Mouse (Mus musculus) MEL (cell line): Measurements from ENCODE around the gene Lipt2. TPM values are rescaled to one million over a fixed set of nuclear protein-coding genes. Genes with fewer than 3 reads are reported as not detected.

ENCODE experiments used
- DNase-seq: peaks from one replicate; pipeline ENCODE4 v3.0.0; 2011; ENCODE audit warnings: low read depth, low spot score
- H3K27ac ChIP-seq: 2 replicates; pipeline ENCODE4 v1.5.1; 2012; ENCODE audit warnings: low read depth, mild to moderate bottlenecking, control low read depth, low read length, moderate library complexity; ENCODE audit not compliant: control insufficient read depth
- H3K27me3 ChIP-seq, 2 experiments: fragments of 150-350 bp in 1 of 2; sonication (generic) in 1 of 2; 2 replicates each; pipeline ENCODE4 v1.6.1; 2012; ENCODE audit warnings: low read length in 2 of 2, mild to moderate bottlenecking in 2 of 2, improper control_type of control experiment in 1 of 2, moderate library complexity in 1 of 2; ENCODE audit not compliant: insufficient read depth in 2 of 2, control insufficient read depth in 1 of 2
- H3K36me3 ChIP-seq, 2 experiments: 2 replicates each; pipeline ENCODE4 v1.6.1; 2012 to 2014; ENCODE audit warnings: low read length in 2 of 2, improper control_type of control experiment in 1 of 2, inconsistent platforms in 1 of 2, mild to moderate bottlenecking in 1 of 2; ENCODE audit not compliant: insufficient read depth in 2 of 2, control insufficient read depth in 1 of 2
- H3K4me1 ChIP-seq, 2 experiments: fragments of 150-350 bp in 1 of 2; sonication (generic) in 1 of 2; 2 replicates each; pipeline ENCODE4 v1.6.1; 2012; ENCODE audit warnings: low read length in 2 of 2, improper control_type of control experiment in 1 of 2, mild to moderate bottlenecking in 1 of 2; ENCODE audit not compliant: insufficient read depth in 2 of 2, control insufficient read depth in 1 of 2
- H3K4me3 ChIP-seq, 2 experiments: fragments of 150-350 bp in 1 of 2; sonication (generic) in 1 of 2; 2 replicates each; pipeline ENCODE4 v1.5.1; 2012; ENCODE audit warnings: low read depth in 2 of 2, low read length in 2 of 2, mild to moderate bottlenecking in 2 of 2, moderate library complexity in 2 of 2, control low read depth in 1 of 2, improper control_type of control experiment in 1 of 2; ENCODE audit not compliant: control insufficient read depth in 1 of 2, insufficient read depth in 1 of 2
- H3K79me2 ChIP-seq: 2 replicates; pipeline ENCODE4 v1.6.1; 2012; ENCODE audit warnings: mild to moderate bottlenecking, low read length, moderate library complexity; ENCODE audit not compliant: control insufficient read depth, poor library complexity, insufficient read depth
- H3K9ac ChIP-seq: 2 replicates; pipeline ENCODE4 v1.6.1; 2012; ENCODE audit warnings: low read depth, mild to moderate bottlenecking, control low read depth, low read length, moderate library complexity; ENCODE audit not compliant: control insufficient read depth, poor library complexity, severe bottlenecking
- H3K9me3 ChIP-seq: fragments of 150-350 bp; sonication (generic); replicated peaks from 2 replicates; pipeline ENCODE4 v1.6.1; 2012; ENCODE audit warnings: mild to moderate bottlenecking, low read length, improper control_type of control experiment, moderate library complexity; ENCODE audit not compliant: insufficient read depth
- CHD1 ChIP-seq: IDR thresholded peaks from 2 replicates; pipeline ENCODE4 v1.6.1; 2012; ENCODE audit warnings: low read depth, mild to moderate bottlenecking, inconsistent platforms, low read length, improper control_type of control experiment
- CHD2 ChIP-seq: IDR thresholded peaks from 2 replicates; pipeline ENCODE4 v1.6.1; 2011; ENCODE audit warnings: low read length, improper control_type of control experiment
- CTCF ChIP-seq, 3 experiments: IDR thresholded peaks in 2 of 3; conservative IDR thresholded peaks in 1 of 3; 2 replicates each; pipeline ENCODE4 v1.5.1; 2011 to 2012; ENCODE audit warnings: low read length in 3 of 3, low read depth in 2 of 3, mild to moderate bottlenecking in 2 of 3, improper control_type of control experiment in 1 of 3, inconsistent platforms in 1 of 3, mixed read lengths in 1 of 3, moderate library complexity in 1 of 3; ENCODE audit not compliant: control insufficient read depth in 1 of 3, insufficient read depth in 1 of 3, poor library complexity in 1 of 3, severe bottlenecking in 1 of 3
- EP300 ChIP-seq, 2 experiments: IDR thresholded peaks; 2 replicates each; pipeline ENCODE4 v1.6.1; 2011; ENCODE audit warnings: improper control_type of control experiment in 2 of 2, low read length in 2 of 2, low read depth in 1 of 2, mild to moderate bottlenecking in 1 of 2
- GABPA ChIP-seq: IDR thresholded peaks from 2 replicates; pipeline ENCODE4 v1.6.1; 2012; ENCODE audit warnings: low read depth, mild to moderate bottlenecking, inconsistent platforms, low read length, improper control_type of control experiment, moderate library complexity
- GATA1 ChIP-seq: IDR thresholded peaks from 2 replicates; pipeline ENCODE4 v1.6.1; 2011; ENCODE audit warnings: low read depth, low read length, improper control_type of control experiment
- JUND ChIP-seq: IDR thresholded peaks from 2 replicates; pipeline ENCODE4 v1.6.1; 2011; ENCODE audit warnings: low read depth, mild to moderate bottlenecking, improper control_type of control experiment, low read length
- KAT2A ChIP-seq: conservative IDR thresholded peaks from 2 replicates; pipeline ENCODE4 v1.6.1; 2012; ENCODE audit warnings: low read depth, low read length, improper control_type of control experiment, inconsistent platforms
- MAFK ChIP-seq: IDR thresholded peaks from 2 replicates; pipeline ENCODE4 v1.6.1; 2011; ENCODE audit warnings: low read depth, mild to moderate bottlenecking, low read length, improper control_type of control experiment, borderline replicate concordance
- MAX ChIP-seq: IDR thresholded peaks from 2 replicates; pipeline ENCODE4 v1.6.1; 2011; ENCODE audit warnings: low read length, improper control_type of control experiment
- MXI1 ChIP-seq: IDR thresholded peaks from 2 replicates; pipeline ENCODE4 v1.6.1; 2011; ENCODE audit warnings: mild to moderate bottlenecking, low read depth, low read length, improper control_type of control experiment
- POLR2AphosphoS2 ChIP-seq: IDR thresholded peaks from 2 replicates; pipeline ENCODE4 v1.6.1; 2011; ENCODE audit warnings: low read length, improper control_type of control experiment
- RCOR1 ChIP-seq: IDR thresholded peaks from 2 replicates; pipeline ENCODE4 v1.6.1; 2012; ENCODE audit warnings: low read depth, mild to moderate bottlenecking, inconsistent platforms, low read length, improper control_type of control experiment
- TBP ChIP-seq: IDR thresholded peaks from 2 replicates; pipeline ENCODE4 v1.8.0; 2011; ENCODE audit warnings: low read depth, low read length, improper control_type of control experiment
- TCF12 ChIP-seq: IDR thresholded peaks from 2 replicates; pipeline ENCODE4 v1.6.1; 2014; ENCODE audit warnings: low read depth, mild to moderate bottlenecking, inconsistent platforms, low read length, improper control_type of control experiment, moderate library complexity
- USF1 ChIP-seq: IDR thresholded peaks from 2 replicates; pipeline ENCODE4 v1.6.1; 2014; ENCODE audit warnings: low read depth, mild to moderate bottlenecking, inconsistent platforms, low read length, improper control_type of control experiment, moderate library complexity
- ZC3H11A ChIP-seq: IDR thresholded peaks from 2 replicates; pipeline ENCODE4 v1.6.1; 2012; ENCODE audit warnings: low read depth, mild to moderate bottlenecking, inconsistent platforms, low read length, improper control_type of control experiment
- ZNF384 ChIP-seq: IDR thresholded peaks from 2 replicates; pipeline ENCODE4 v1.6.1; 2012; ENCODE audit warnings: low read depth, mild to moderate bottlenecking, inconsistent platforms, low read length, improper control_type of control experiment
- polyA plus RNA-seq, 2 experiments: library from polyadenylated mRNA; stranded (reverse) in 1 of 2; unstranded in 1 of 2; fragments of >175 nt in 1 of 2; fragments of >200 nt in 1 of 2; gene quantifications; 2 replicates each; pipeline versions ENCODE4 v1.2.1 to v1.2.4; 2012; ENCODE audit warnings: low replicate concordance in 2 of 2, low read depth in 1 of 2; ENCODE audit not compliant: insufficient read length in 2 of 2, insufficient read depth in 1 of 2, missing spikeins in 1 of 2
- total RNA-seq: library from RNA; depleted of rRNA; stranded (reverse); fragments of 300-350 nt; gene quantifications from 2 replicates; pipeline ENCODE4 v1.2.3, GENCODE M21; 2012

Lipt2 gene
- total and polyA plus RNA-seq, 3 experiments: 8.1 to 10.3 TPM; not detected in 1

DNA sequence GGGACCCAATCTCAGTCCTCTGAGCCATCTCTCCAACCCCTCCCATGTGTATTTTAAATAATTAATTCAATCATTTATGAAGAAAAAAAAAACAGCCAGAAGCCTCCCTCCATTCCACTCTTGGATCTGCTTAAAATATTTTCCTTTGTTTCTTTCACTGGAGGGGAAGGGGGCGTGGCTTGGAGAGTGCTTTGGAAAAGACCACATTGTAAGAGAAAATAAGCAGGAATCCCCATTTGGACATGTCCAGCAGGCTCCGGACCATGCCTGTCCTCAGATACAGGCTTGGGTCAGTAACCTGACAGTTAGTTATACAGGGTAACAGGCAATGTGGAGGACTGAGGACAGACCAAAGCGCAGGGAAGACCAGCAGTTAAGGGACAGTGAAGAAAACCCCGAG lies 33.9 kb upstream of the Lipt2 start:
- Histone ChIP-seq H3K27me3 (peaks cover 0 to 3% of the 10 kb centered on the region in 2 experiments; a peak in 2 of 4 replicates), H3K79me2 (peaks cover 9% of the 10 kb centered on the region), H3K9me3 (no peaks in the 10 kb centered on the region), H3K36me3 (peaks cover 0 to 17% of the 10 kb centered on the region in 2 experiments; a peak in 2 of 4 replicates), H3K9ac (no peak overlapping the region), H3K4me3 (no peak overlapping the region), H3K4me1 (peaks cover 0 to 10% of the 10 kb centered on the region in 2 experiments; a peak in 2 of 4 replicates), H3K27ac (no peak overlapping the region)
- TF ChIP-seq TCF12 (no peak), POLR2AphosphoS2 (no peak), ZC3H11A (no peak), CHD1 (no peak), TBP (no peak), MXI1 (no peak), MAX (no peak), GABPA (no peak)
- DNase-seq: no peak

DNA sequence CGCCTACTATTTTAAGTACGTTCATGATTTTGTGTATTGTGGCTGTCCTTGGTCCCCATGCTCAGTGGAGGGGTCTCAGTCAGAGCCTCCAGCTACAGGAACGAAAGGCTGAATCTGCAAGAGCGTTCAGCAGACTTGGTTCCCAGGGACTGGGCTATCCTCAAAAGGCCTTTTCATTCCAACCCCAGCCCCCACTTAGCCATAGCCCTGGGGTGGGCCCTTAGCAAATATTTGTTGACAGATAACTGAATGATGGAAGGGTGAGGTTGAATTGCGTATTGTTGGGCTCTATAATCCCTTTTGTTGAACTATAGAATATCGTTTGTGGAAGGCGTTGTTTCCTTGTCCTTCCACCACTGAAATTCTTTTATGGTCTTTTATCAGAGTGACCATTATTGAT lies 32.6 kb upstream of the Lipt2 start:
- Histone ChIP-seq H3K9ac (no peak overlapping the region), H3K4me1 (0 out of 4 replicates have a peak, but pooled peaks cover 0 to 10% of the 10 kb centered on the region in 2 experiments), H3K9me3 (no peaks in the 10 kb centered on the region), H3K4me3 (no peak overlapping the region), H3K27me3 (peaks cover 0 to 3% of the 10 kb centered on the region in 2 experiments; a peak in 2 of 4 replicates), H3K79me2 (no peaks in the 10 kb centered on the region), H3K36me3 (peaks cover 0 to 15% of the 10 kb centered on the region in 2 experiments; a peak in 2 of 4 replicates), H3K27ac (no peak overlapping the region)
- TF ChIP-seq USF1 (no peak), JUND (no peak), CHD2 (no peak), CTCF (IDR thresholded peaks at IDR 0.05 in 2 of 3, conservative IDR thresholded peaks at IDR 0.05 in 1 of 3; ENCODE audit: control insufficient read depth in 1 of 3, insufficient read depth in 1 of 3, low read depth in 2 of 3, low read length in 3 of 3, poor library complexity in 1 of 3, severe bottlenecking in 1 of 3) (no peak), GATA1 (no peak), ZNF384 (no peak), MAFK (no peak), ZC3H11A (no peak), EP300 (IDR thresholded peaks at IDR 0.05; ENCODE audit: low read depth in 1 of 2, low read length in 2 of 2) (no peak), KAT2A (no peak), RCOR1 (no peak)
- no peak for DNase-seq
